Mouse (Mus musculus) frontal cortex, postnatal 10 days (tissue): Measurements from ENCODE around the gene Rnps1.
"Not testable (repeated sequence)": the region's sequence is repeated elsewhere in the genome, so short reads cannot be mapped to it uniquely, and the experiment has no call there.

ENCODE experiments used
- DNase-seq, 2 experiments: peaks; one replicate each; pipeline ENCODE4 v3.0.0; 2022; ENCODE audit warnings: low spot score in 2 of 2, mixed read lengths in 1 of 2

Rnps1 gene

DNA sequence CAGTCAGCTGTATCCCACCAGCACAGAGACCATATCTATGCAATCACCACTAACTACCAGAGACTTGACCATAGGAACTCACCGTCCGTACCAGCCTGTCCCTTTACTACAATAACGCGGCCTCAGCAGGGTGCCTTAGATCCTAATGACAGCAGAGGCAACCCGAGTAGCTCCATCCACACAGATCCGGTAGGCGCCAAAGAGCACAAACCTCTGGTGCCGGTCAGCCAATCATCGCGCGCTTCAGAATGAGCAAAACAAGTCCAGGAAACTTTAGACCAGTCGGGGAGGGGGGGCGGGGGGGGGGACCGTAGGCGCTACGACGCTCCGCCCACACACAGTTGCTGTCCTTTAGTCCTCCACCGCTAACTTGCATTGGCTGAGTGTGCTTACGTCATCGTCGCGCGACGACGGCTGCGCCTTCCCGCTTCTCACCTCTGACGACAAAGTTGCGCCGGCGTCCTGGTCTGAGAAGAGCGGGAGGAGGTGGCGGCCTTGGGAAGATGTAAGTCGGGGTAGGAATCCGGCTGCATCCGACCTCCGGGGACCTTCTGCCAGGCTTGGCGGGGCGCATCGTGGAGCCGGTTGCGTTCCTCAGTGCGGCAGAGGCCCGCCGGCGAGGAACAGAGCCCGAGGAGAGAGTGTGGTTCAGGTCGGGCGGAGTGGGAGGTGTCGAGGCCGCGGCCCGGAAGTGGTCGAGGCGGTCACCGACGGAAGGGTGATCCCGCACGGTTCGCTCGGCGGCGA, at the start of gene Rnps1:
Rnps1 (plus strand) TSS at position 336 of the 747 bp plus-strand sequence.
- peak; percentile 83 to 93 for DNase-seq

DNA sequence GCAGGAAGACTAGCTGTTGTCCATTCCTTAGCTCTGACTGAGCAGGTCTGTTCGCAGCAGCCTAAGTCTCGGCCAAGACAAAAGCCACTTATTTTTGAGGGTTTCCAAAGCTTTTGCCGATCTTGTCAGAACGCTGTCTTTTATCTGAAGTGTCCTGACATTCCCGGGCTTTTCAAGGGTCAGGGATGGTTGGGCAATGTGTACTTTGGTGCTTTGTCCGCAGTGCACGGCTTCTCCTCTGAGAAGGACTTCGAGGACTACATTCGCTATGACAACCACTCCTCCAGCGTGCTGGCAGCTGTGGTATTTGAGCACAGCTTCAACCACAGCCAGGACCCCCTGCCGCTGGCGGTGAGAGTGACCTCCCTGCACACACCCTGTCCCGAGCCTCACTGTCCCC, 48.5 kb upstream of the Rnps1 start:
- DNase-seq, result no peak

DNA sequence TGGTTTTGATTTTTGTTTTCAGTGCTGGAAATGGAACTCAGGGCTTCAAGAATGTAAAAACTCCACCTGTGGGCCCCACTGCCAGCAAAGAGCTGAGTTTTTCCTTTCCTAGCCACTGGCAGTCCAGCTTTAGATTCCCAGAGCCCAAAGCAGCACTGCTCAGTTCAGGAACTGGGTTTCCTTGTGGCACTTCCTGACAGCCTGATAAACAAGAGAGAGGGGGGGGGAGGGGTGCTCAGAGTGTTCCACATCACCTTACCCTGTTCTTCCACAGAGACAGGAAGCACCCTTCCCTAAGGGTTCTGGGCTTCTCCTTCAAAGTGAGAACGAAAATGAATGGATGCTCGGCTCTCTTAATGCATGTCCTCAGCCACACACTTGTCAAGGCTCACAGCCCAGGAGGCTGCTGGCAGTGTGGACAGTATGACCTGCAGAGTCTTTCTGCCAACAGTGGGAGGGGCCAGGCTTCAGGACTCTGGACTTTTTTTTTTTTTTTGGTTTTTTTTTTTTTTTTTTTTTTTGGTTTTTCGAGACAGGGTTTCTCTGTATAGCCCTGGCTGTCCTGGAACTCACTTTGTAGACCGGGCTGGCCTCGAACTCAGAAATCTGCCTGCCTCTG, 39.2 kb upstream of the Rnps1 start:
- DNase-seq, result no peak

DNA sequence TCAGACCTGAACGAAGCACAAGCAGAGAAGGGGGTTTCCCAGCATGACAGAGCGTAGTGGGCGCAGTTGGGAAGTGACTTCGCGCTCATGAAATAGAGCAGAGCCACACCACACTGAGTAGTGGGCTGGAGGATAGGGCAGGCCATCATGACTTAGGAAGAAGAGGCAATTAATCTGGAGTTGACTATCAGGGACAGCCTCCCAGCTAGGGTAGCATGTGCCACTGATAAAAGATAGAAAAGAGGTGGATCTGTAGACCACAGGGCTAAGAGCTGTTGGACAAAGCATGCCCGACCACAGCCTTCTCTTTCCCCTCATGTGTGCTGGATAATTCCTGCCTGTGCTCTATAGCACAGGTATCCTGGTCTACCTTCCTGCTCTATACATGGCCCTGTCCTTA, 38.5 kb upstream of the Rnps1 start:
- DNase-seq, result no peak

DNA sequence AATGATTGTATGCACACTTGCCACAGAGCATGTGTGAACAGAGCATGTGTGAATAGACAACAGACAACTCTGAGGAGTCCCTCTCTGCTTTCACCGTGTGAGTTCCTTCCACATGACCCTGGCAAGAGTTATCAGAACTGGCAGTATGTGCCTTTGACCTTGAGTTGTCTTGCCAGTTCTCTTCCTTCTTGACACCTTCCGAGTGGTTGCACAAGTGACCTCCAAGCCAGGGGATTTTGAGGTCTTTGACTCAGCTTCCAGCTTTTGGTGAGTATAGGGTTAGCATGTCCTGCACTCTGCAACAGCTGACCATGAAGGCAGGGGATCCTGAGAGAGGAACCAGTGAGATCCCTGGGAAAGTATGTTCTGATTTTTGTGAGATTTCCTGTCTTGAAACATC, 35.9 kb upstream of the Rnps1 start:
- no peak for DNase-seq

DNA sequence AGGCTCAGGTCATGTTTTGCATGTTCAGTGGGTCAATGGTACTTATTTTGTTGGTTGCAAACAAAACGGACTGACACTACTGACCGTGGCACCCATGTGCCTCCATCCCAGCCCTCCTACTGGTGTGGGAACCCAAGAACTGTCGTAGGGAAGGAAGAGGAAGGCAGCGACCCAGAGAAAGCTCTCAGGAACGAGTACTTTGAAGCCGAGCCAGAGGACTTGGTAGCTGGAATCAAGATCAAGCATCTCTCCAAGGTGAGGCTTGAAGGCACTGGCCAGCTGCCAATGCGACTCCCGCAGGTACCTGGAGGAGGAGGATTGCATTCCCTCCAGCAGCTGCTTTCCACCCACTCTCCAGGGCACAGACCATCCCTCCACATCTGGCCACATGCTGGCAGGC, 30.6 kb upstream of the Rnps1 start:
- DNase-seq, result no peak

DNA sequence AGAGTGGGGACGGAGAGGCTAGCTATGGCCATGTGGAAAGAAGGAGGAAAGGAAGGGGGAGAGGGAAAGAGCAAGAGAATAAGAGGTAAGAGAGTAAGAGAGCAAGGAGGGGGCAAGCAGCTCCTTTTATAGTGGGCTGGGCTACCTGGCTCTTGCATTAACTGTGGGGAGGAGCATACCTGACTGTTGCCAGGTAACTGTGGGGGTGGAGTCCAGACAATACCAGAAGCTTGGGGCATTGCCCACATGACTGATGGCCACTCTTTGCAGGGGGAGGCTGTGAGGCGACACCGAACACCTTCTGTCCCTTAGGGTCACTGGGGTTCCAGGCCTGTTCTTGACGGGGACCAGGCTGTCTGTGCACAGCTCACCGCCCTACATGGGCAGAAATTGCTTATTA, 25.7 kb upstream of the Rnps1 start:
- no peak for DNase-seq

DNA sequence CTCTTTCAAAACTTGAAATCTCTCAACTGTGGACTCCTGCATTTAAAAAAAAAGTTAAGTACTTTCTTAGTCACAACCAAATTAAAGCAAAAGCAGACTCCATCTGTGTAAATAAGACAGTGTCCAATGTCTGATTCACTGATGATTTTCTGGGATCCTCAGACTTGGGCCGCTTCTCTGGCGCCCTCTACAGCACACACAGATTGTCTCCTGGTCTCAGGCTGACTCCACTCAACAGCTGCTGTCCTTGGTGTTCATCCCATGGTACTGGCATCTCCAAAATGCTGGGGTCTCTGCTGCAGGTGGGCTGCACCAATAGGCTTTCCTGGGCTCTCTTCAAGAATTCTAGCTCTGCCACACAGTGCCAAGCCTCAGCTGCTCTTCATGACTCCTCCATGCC, 24.5 kb upstream of the Rnps1 start:
- DNase-seq, result peak in 1 of 2 experiments; percentile 38

DNA sequence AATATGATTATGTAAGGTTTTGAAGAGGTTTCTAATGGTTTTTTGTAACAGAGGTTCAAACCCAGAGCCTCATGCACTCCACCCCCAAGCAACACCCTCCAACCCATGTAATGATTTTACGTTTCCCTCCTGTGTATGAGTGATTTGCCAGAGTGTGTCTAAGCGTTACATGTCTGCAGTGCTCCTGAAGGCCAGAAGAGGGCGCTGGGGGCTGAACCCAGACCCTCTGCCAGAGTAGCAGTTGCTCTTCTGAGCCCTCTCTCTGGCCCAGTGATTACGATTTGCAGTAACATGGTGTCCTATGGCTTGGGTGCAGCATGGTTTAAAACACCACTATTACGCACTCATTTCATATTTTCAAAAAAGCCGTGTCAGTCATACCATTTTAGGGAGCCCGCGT, 23.2 kb upstream of the Rnps1 start:
- DNase-seq, result no peak

DNA sequence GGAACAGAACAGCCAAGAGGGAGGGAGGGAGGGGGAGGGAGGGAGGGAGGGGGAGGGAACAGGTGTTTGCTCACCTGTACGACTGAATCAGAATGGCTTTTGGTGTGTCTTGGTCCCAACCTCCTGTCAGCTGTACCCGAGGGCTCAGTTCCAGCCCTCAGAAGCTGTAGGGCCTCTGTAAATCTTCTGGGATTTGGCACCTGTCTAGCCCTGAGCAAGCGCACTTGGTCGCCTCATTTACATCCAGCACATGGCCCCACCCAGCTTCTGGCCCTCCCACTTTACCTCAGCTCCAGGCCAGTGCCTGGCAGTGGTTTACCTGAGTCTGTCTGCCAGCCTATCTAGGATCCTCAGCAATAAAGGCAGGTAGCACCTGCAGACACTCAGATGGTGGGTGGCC, 20.8 kb upstream of the Rnps1 start:
- DNase-seq, result no peak

DNA sequence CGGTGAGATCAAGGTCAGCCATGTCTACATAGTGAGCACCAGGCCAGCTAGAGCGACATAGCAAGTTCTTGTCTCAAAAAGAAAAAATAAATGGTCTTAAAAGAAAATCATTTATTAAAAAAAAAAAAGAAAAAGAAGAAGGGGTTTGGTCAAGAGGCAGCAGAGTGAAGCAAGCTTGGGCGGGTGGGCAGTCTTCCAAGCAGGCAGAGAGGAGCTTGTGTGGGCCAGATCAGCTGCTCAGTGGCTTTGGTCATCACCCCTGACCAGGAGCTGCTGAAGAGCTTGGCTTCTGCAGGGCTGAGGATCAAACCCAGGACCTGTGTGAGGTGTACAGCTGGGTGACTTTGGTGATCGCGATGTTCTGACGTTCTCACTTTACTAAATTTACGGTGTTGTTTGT, 19.9 kb upstream of the Rnps1 start:
- no peak for DNase-seq

DNA sequence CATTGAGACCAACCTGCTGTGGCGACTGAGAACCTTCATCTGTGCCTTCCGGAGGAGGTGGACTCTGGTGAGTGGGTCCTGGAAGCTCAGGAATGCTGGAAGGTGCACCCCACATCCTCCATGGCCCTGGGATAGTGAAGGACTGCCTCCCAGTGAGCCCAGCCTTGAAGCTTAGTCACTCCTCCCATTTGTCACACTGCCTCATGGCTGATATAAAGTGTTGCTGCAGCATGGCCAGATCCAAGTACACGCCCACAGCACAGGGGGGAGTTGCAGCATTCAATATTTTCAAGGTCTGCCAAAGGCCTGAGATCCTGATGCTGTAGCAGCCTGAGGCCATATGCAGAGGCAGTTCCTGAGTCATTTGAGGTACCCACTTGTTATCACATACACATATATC, 12.0 kb upstream of the Rnps1 start:
- no peak for DNase-seq

DNA sequence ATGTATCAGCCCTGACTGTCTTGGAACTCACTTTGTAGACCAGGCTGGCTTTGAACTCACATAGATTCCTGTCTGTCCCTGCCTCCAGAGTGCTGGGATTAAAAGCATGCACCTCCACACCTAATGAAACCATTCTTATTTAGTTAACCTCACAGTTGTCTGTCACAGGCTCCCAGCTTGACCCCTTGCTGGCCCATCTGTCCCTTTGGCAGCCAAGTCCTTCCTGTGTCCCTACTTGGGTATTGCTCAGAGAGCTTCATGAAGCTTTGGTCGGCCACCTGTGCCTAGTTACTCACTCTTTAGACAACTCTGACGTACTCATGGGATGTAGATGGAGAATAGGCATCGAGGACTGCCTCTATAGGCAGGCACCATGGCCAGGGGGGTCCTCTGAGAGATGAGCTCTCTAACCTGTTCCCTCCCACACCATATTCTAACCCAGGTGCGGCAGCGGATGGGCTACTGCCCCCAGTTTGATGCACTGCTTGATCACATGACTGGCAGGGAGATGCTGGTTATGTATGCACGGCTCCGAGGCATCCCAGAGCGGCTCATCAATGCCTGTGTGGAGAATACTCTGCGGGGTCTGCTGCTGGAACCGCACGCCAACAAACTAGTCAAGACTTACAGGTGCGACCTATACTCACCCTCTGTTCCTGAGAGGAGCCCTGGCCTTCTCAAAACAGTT, 7.1 kb upstream of the Rnps1 start:
- DNase-seq, result no peak

DNA sequence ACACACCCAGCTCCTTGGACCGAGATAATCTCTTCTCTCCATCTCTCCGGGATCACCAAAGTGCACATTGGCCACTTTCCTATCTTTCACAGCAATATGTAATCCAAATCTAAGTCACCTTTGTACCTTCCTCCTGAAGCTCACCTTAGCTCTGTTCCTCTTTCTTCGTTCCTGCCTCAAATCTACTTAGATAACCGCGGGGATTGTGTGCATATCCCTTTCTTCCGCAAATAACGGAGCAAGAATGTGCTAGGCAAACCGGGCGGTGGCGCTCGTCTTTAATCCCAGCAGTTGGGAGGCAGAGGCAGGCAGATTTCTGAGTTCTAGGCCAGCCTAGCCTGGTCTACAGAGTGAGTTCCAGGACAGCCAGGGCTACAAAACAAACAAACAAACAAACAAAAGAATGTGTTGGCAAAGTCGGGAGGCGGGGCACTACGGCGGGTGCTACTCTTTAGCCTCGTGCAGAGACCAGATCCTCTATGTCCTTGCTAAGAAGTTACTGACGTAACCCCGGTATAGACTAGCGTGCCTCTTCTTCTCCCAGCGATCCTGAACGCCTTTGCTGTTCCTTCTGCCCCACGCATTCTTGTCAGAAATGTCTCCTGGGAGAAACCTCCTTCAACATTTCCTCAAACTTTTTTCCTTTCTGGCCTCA, 681 bp upstream of the Rnps1 start:
- no peak for DNase-seq

DNA sequence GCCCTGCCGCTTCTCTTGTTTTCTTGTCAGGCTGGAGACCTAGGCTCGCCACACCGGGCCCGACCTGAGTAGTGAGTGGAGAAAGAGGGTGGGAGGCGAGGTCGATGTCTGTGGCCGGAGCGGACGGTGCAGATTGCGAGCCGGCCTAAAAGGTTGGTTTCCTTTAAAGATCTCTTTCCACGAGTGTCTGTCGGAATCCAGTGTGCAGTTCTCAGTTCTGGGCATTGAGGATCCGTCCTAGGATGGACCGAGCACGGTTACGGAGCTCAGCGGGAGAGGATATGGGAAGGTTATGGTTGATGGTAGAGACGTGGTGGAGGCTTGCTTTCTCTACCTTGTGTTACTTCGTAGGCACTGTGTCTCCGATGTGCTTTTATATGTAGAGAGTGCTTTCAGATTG, 646 bp downstream of the Rnps1 start:
- no peak for DNase-seq

DNA sequence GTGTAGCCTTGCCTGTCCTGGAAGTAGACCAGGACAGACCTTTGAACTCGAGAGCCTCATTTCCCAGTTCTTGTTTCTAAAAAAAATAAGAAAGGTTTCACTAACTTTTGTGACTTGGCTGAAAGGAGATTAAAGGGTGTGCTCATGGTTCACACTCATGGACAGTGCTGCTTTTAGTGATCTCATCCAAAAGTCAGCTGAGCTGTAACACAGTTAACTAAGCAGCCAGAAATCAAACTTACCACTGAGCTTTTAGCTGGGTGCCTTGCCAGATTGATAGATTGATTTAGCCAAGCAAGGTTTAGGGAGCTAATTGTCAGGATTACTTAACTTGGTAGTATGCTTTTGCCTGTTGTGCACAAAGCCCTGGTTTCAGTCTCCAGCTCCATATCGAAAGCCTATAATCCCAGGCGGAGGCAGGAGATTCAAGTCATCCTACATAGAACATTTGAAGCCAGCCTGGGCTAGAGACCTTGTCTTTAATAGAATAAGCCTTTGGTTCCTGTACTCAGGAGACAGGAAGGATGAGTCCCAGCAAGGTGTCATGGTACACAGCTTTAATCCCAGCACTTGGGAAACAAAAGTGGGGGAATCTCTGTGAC, 1.8 kb downstream of the Rnps1 start:
- no peak for DNase-seq

DNA sequence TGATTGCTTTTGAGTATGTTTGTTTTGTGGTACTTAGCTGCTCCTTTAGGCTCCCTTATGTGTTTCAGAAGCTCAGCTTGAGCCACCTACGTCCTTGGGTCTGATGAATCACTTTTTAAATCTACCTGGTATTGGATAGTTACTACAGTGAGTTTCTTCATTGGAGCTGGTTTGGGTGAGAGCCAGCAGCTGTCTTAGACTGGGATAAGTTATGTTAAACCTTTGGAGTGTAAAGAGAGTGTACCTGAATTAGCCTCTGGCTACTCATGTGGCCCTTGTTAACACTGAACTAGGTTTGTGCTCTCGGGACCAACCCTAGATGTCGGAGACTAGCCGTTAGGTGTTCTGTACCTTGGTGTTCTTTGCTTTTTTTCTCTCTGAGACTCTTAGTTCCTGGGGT, 8.7 kb downstream of the Rnps1 start:
- no peak for DNase-seq

DNA sequence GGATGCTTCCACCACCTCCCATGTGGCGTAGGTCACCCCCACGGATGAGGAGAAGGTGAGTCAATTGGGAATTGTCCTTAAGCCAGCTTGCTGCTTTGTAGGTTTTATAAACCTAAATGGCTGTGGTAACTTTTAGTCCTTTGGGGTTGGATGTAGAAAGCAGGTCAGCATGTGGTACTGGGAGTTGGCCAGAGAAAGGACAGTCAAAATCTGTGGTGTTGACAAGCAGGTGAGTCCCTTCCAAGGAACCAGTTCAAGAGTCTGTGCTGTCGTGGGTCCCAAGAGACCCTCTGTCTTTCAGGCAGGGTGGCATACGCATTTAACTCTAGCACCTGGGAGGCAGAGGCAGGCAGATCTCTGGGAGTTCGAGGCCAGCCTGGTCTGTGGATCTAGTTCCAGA, 10.1 kb downstream of the Rnps1 start:
- no peak for DNase-seq

DNA sequence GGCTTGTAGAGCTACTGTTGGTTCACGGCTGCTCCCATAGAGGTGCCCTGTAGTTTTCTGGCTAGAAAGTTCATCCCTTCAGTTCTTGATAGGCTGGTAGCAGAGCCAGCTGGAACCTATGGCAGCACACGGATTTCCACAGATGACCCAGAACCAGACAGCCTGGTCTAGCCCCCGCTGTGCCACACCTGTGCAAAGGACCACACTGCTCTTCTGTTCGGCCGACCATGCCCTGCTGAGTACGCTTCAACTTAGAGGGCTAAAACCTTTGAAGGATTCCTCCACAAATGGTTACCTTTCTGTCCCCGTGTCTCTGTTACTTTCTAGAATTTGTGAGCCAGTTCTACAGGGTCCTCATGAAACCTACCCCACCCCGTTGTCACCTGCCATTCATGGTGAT, 11.0 kb downstream of the Rnps1 start:
- not testable (repeated sequence) for DNase-seq

DNA sequence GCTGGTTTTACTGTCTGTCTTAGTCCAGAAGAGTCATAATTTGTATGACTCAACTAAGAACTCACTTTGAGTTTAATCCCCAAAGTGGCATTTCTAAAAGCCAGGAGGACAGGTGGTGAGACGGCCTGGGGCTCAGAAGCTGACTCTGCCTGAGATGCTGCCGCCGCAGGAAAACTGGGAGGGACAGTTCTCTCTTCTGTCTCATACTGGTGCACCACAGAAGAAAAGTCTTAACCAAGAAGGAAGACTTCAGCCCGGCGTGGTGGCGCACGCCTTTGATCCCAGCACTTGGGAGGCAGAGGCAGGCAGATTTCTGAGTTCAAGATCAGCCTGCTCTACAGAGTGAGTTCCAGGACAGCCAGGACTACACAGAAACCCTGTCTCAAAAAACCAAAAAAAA, 11.5 kb downstream of the Rnps1 start:
- no peak for DNase-seq

DNA sequence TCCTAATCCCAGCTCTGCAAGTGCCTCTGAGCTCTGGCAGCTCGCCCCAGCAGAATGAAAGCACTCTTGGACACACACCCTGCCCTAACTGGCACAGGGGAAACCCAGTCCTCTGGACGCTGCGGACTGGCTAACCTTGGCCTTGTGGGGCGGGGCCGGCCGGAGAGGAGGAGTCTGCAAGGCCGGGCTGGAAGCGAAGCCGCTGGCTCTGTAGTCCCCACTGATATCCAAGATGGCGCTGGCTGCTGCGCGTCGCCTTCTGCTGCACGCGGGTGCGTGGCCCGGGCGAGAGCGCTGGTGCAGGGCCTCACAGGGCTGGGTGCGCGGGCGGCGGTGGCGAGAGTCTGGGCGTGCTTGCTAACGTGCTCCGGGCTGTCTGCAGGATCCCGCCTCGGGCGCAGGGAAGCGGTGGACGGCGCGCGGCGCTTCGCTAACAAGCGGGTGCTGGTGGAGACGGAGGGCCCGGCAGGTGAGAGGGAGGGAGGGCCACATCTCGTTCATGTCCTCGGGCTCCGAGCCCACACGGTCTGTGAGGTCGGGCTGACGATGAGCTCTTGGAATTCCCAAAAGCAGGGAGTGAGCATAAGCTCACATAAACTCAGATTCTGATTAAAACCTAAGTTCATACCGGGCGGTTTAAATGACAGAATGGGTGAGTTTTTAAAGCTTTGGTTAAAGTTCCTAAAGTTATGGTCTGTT, 12.3 kb downstream of the Rnps1 start, which contains the start of gene Eci1:
Eci1 (plus strand) TSS at position 171 of the 699 bp plus-strand sequence.
- DNase-seq, result peak; percentile 89 to 90

DNA sequence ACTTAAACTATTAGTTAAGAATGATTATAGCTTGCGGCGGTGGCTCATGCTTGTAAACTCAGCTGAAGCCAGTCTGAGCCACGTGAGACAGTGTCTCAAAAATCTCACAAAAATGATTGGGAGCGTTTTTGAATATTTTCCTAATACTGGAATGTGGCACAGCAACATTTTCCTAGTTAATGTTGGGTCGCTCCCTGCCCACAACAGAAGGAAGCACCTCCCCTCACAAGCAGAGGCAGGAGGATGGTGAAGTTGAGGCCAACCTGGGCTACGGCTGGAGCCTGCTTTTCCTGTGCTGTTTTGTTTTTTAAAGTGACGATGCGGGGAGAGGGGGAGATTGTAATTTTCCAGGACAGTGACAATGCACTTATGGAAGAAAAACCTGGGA, 12.8 kb downstream of the Rnps1 start:
- DNase-seq, result no peak
